Mouse (Mus musculus) testis, adult 2 months (tissue): ENCODE measurements at regions not wholly inside any gene's neighbourhood (a gene's known extent, or its start where the extent isn't known, plus 50 kb on each side); places are given as distances from the start of the nearest gene placed in this dataset.

Experiments
- H3K27ac ChIP-seq: fragments of 200-500 bp; 2 replicates; pipeline ENCODE4 v1.5.1; 2012; ENCODE audit warnings: low read depth, low read length; ENCODE audit not compliant: control insufficient read depth, insufficient read depth
- H3K27me3 ChIP-seq: fragments of 200-500 bp; 2 replicates; pipeline ENCODE4 v1.6.1; 2012; ENCODE audit warnings: mild to moderate bottlenecking, low read length, moderate library complexity; ENCODE audit not compliant: control insufficient read depth, insufficient read depth
- H3K36me3 ChIP-seq: fragments of 200-500 bp; 2 replicates; pipeline ENCODE4 v1.6.1; 2012; ENCODE audit warnings: mild to moderate bottlenecking, low read length; ENCODE audit not compliant: control insufficient read depth, insufficient read depth
- H3K4me1 ChIP-seq: fragments of 200-500 bp; 2 replicates; pipeline ENCODE4 v1.6.1; 2012; ENCODE audit warnings: low read length; ENCODE audit not compliant: control insufficient read depth, insufficient read depth
- H3K4me3 ChIP-seq: fragments of 200-500 bp; 2 replicates; pipeline ENCODE4 v1.5.1; 2012; ENCODE audit warnings: low read depth, mild to moderate bottlenecking, low read length, moderate library complexity, mixed read lengths; ENCODE audit not compliant: control insufficient read depth
- CTCF ChIP-seq: fragments of 200-500 bp; IDR thresholded peaks from 2 replicates; pipeline ENCODE4 v1.5.1; 2012; ENCODE audit warnings: low read depth, mild to moderate bottlenecking, inconsistent platforms, low read length, moderate library complexity; ENCODE audit not compliant: control insufficient read depth, insufficient read depth, insufficient replicate concordance
- POLR2A ChIP-seq: fragments of 200-500 bp; IDR thresholded peaks from 2 replicates; pipeline ENCODE4 v1.6.1; 2012; ENCODE audit warnings: low read depth, mild to moderate bottlenecking, inconsistent platforms, low read length, moderate library complexity; ENCODE audit not compliant: control insufficient read depth

DNA sequence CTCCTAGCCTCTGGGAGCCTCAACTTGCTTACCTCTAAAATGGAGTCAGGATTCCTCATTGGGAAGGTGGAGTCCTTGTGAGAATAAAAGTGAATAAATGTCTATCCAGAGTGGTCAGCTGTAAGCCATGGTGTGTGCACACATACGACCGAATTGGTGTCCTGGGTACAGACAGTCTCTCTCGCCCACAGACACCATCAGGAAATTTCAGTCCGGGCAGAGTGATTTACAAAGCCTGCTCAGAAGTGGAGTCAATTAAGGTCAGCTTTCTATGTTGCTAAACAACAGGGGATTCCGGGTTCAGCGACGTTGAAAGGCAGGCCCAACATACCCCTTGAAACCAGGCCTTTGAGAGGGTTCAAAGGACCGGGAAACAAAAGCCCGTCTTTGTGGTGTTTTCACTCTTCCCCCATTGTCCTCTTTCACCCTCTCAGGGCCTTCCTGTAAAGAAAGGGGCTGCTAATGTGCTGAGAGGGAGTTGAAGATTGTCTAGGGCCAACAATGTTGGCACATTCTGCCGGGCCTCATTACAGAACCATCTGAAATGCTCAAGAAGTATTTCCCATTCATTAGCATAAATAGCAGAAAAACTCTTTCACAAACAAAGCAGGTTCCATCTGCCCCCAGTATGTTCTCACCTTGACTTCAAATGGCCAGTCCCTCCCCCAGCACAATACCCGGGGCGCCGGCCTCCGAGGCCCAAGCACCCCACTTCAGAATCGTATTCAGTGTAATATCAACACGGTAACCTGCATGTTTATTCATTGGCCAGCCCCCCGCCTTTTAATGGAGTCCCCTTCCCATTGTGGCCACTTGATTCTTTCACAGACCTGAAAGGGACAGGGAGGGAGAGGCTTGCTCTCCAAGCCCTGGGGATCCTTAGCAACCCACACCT is 65.3 kb downstream of the Hes1 start:
- TF ChIP-seq POLR2A (no peak), CTCF (no peak)
- Histone ChIP-seq H3K4me1 (no peaks in the 10 kb centered on the region), H3K36me3 (no peaks in the 10 kb centered on the region), H3K4me3 (no peak overlapping the region), H3K27ac (no peak overlapping the region), H3K27me3 (no peaks in the 10 kb centered on the region)

DNA sequence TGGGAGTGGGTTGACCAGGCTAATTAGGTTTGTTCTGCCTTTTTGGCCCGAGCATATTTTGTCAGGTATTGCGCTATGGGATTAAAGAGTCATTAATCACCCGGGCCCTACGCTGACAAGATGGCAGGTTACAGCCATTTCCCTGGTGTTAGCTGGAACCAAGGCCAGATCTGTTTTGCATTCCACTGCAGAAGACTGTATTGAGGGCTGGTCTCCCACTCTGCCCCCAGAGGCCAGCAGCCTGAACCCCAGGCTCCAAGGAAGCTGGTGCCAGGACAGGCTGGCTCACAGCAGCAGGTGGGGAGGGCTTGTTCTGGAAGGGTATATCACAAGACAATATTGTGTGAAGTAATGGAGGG is 65.9 kb downstream of the Hes1 start:
- H3K4me3 ChIP-seq, result no peak overlapping the region
- no peak for TF ChIP-seq POLR2A
- TF ChIP-seq CTCF, result no peak
- H3K27ac ChIP-seq, result no peak overlapping the region
- H3K4me1 ChIP-seq, result no peaks in the 10 kb centered on the region
- no peaks in the 10 kb centered on the region for H3K27me3 ChIP-seq
- no peaks in the 10 kb centered on the region for H3K36me3 ChIP-seq

GRCm38 (mm10) chr16:30132086-30132485 is 67.9 kb downstream of the Hes1 start:
- H3K27ac ChIP-seq, result no peak overlapping the region
- H3K4me1 ChIP-seq, result no peaks in the 10 kb centered on the region
- no peaks in the 10 kb centered on the region for H3K27me3 ChIP-seq
- H3K4me3 ChIP-seq, result no peak overlapping the region
- H3K36me3 ChIP-seq, result no peaks in the 10 kb centered on the region
- TF ChIP-seq POLR2A, result no peak
- no peak for TF ChIP-seq CTCF

GRCm38 (mm10) chr16:30134642-30135165 is 70.5 kb downstream of the Hes1 start:
- no peak overlapping the region for H3K27ac ChIP-seq
- H3K4me1 ChIP-seq, result no peaks in the 10 kb centered on the region
- no peaks in the 10 kb centered on the region for H3K36me3 ChIP-seq
- H3K4me3 ChIP-seq, result no peak overlapping the region
- TF ChIP-seq CTCF, result no peak
- TF ChIP-seq POLR2A, result no peak
- H3K27me3 ChIP-seq, result no peaks in the 10 kb centered on the region

GRCm38 (mm10) chr16:30136849-30137248 is 72.7 kb downstream of the Hes1 start:
- no peaks in the 10 kb centered on the region for H3K4me1 ChIP-seq
- H3K36me3 ChIP-seq, result no peaks in the 10 kb centered on the region
- no peaks in the 10 kb centered on the region for H3K27me3 ChIP-seq
- TF ChIP-seq POLR2A (no peak), CTCF (no peak)
- no peak overlapping the region for H3K4me3 ChIP-seq
- H3K27ac ChIP-seq, result no peak overlapping the region

- H3K27me3 ChIP-seq, result no peaks in the 10 kb centered on the region
- TF ChIP-seq CTCF, result no peak
- TF ChIP-seq POLR2A, result no peak
- H3K36me3 ChIP-seq, result no peaks in the 10 kb centered on the region
- no peaks in the 10 kb centered on the region for H3K4me1 ChIP-seq
- no peak overlapping the region for H3K4me3 ChIP-seq
- no peak overlapping the region for H3K27ac ChIP-seq
Measured at GRCm38 (mm10) chr16:30137812-30138211, 73.6 kb downstream of the Hes1 start.

DNA sequence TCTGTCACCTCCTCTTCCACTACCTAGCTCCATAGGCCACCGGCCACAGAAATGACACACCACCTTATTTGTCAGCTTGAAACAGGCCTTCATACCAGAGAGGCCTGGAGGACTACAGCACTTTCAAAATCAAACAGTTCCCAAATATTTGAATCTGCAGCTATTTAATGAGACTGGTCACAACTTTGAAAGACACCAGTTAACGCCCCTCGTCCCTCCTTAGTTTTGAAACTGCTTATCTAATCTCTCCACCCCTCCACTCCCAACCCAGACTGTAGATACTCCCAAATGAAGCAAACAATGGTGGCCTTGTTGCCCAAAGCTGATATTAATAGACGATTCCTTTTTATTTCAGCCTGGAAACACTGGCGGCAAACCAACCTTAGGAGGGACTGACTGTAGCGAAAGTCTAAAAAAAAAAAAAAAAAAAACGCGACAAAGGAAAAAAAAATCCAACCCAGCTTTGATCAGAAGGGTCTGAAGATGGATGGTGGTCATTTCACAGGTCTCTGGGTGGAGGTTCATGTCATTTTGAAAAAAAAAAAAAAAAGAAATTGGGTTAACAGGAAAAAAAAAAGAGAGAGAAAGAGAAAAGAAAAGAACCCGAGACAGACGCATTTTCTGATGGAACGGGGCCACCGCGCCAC is 80.8 kb downstream of the Hes1 start:
- no peaks in the 10 kb centered on the region for H3K27me3 ChIP-seq

More for the DNA sequence above, 80.8 kb downstream of the Hes1 start:
- H3K27ac ChIP-seq, result no peak overlapping the region
- H3K4me3 ChIP-seq, result no peak overlapping the region
- H3K4me1 ChIP-seq, result no peaks in the 10 kb centered on the region; the same call in 1 of the 2 replicates
- H3K36me3 ChIP-seq, result no peaks in the 10 kb centered on the region
- no peak for TF ChIP-seq POLR2A
- no peak for TF ChIP-seq CTCF
